Mouse (Mus musculus) MEL-GATA-1-ER (cell line): ENCODE results near the gene Pifo.
"Not testable (repeated sequence)": the region's sequence is repeated elsewhere in the genome, so short reads cannot be mapped to it uniquely, and the experiment has no call there.

Experiments used
- DNase-seq: peaks from one replicate; pipeline ENCODE4 v3.0.0-alpha.2; 2012; ENCODE audit warnings: low read depth; ENCODE audit errors: extremely low read depth

The Pifo gene

GRCm38 (mm10) chr3:106014546-106014945 is at the start of gene Pifo:
Pifo (minus strand) TSS chr3:106014646.
- no peak for DNase-seq

- no peak for DNase-seq
These were observed 43.5 kb upstream of the Pifo start for GRCm38 (mm10) chr3:106057966-106058365.

DNA sequence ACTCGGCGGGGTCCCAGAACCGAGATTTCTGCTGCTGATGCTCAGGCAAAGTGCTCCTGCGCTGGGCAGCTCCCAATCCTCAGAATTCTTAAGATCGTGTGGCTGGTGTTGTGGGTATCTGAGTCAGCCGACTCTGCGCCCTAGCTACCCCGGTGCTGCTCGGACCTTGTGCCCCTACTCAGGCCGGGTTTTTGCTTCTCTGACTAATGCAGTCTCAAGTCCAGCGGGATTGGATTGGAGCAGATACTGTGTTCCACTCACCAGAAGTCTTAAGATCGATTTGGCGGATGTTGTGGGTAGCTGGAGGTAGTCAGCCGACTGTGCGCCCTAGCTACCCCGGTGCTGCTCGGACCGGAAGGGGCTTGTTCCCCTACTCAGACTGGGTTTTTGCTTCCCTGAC is 37.5 kb upstream of the Pifo start:
- no peak for DNase-seq

DNA sequence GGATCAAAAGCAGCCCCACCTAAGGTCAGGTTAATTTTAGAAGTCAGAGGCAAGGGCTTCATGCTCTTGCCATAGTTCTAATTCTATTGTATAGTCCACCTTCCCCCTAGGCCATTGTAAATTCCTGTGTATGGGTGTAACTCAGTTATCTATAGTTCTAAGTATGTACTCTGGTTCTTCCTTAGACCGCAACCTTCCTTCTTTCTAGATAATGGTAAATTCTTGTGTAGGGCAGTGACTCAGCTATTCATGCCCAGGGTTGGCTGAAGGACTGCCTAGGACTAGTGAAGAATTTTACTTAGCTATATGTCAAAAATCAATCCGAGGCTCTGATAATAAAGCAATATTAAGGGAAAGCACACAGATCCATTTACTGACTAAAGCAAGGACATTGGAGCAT is 25.9 kb upstream of the Pifo start:
- peak; percentile 66 for DNase-seq

- peak; percentile 39 for DNase-seq
These were observed 18.3 kb upstream of the Pifo start, which contains the start of gene Chil5 for GRCm38 (mm10) chr3:106032781-106033180. Chil5 (minus strand) TSS chr3:106032814.

- no peak for DNase-seq
These were observed 9.7 kb upstream of the Pifo start for GRCm38 (mm10) chr3:106024135-106024534.

GRCm38 (mm10) chr3:106021840-106022239 is 7.4 kb upstream of the Pifo start:
- DNase-seq: no peak

DNA sequence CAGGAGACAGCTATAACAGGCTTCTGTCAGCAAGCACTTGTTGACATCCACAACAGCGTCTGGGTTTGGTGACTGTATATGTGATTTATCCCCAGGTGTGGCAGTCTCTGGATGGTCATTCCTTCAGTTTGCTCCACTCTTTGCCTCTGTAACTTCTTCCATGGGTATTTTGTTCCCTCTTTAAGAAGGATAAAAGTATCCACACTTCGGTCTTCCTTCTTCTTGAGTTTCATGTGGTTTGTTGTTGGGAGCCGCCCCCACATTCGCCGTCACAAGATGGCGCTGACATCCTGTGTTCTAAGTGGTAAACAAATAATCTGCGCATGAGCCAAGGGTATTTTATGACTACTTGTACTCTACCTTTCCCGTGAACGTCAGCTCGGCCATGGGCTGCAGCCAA is 11.1 kb downstream of the Pifo start:
- not testable (repeated sequence) for DNase-seq

GRCm38 (mm10) chr3:106001416-106002370 is 12.8 kb downstream of the Pifo start:
- no peak for DNase-seq

DNA sequence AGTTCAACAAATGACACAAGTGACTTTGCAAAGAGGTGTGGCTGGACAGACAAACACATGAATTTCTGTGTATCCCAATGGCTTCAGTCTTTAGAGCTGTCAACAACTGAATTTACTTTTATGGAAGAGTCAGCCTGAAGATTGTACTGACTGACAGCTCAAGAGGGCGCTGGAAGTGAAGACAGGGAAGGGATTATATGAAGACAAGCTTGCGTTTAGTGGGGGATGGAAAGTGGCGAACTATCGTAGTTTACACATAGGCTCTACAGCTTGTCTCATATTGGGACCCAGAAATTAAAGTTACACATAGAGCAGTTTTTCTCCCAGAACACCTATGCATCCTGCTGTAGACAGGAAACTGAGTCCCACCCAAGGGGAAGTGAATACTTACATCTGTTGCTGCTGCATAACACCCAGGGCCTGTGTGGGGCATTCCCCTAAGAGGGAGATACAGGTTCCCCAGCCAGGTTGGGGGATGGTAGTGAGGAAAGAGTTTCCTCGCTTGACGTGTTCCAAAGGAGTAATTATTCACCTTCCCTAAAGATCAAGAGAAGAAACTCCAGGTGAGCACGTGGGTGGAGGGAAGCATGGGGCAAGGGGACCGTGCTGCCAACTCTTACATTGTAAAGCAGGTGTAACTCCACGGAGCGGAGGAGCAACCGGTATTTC is 13.6 kb downstream of the Pifo start:
- DNase-seq: no peak

DNA sequence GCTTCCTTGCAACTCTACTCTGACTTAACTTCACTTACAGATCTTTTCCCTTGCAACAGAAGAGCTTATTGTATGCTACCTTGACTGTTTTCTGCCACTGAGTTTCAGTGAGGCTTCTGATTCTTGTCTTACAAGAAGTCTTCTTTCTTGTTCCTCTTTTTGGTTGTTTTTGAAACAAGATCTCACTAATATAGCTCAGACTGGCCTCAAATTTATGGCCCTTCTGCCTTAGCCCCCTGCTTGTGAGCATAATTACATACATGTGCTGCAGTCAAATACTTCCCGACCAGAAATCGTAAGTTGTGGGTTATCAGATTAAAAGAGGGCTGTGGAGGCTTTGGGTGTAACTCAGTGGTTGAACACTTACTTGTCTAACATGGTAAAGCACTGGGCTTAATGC is 19.7 kb downstream of the Pifo start:
- no peak for DNase-seq

DNA sequence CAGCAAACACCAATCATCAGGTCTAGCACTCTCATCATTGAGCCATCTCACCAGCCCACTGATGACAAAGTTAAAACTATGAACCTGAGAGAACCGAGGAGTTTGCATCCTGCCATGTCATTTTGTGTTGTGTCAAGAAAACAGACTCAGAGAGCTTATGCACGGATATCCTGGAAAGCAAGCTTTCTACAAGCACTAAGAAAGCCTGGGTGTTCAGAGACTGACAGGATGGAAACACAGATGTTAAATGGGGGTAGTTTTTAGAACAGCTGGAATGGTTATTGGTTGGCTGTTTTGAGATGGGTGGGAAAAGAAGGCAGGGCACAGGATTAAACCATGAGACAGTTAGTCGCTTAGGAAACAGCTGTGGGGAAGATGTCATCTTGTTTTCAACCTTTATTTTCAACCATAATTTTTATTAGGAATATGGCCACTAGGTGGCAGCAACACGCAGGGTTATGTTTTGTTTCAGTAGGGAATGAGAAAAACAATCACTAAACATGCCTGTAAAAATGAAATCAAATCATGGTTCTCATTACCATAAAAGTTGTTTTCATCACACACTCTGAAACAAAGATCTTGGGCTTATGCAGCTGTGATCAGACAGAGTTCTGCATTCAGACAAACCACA is 22.7 kb downstream of the Pifo start:
- peak; percentile 36 for DNase-seq

- DNase-seq: not testable (repeated sequence)
These were observed 24.8 kb downstream of the Pifo start for GRCm38 (mm10) chr3:105989611-105990010.

- no peak for DNase-seq
These were observed 40.3 kb downstream of the Pifo start for GRCm38 (mm10) chr3:105974174-105974573.

GRCm38 (mm10) chr3:105973411-105973810 is 41.0 kb downstream of the Pifo start, which contains the start of gene Ovgp1:
Ovgp1 (plus strand) TSS chr3:105973711.
- DNase-seq: no peak

- DNase-seq: no peak
These were observed 42.5 kb downstream of the Pifo start for GRCm38 (mm10) chr3:105971831-105972446.

- DNase-seq: peak; percentile 32
These were observed 53.7 kb downstream of the Pifo start for GRCm38 (mm10) chr3:105960700-105961099.

- DNase-seq: no peak
These were observed 54.4 kb downstream of the Pifo start, which contains the start of gene Atp5f1 for GRCm38 (mm10) chr3:105959999-105960398. Atp5f1 (minus strand) TSS chr3:105960099.

DNA sequence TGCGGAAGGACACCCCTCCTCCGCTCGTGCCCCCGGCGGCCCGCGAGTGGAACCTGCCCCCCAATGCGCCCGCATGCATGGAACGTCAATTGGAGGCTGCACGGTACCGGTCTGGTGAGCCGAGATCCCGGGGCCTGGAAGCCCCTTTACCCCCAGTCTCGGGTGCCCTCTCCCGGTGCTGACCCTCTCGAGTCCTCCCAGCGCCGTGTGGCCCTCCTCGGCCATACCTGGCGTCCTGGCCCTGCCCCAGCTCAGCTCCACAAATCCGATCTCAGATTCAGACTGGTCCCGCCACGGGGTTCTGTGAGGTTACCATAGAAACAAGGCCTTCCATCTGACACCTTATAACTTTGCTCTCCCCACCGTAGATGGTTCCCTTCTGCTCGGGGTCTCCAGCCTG is 54.9 kb downstream of the Pifo start:
- DNase-seq: peak; percentile 35

- DNase-seq: peak; percentile 99
These were observed 55.4 kb downstream of the Pifo start, which contains the start of gene Wdr77 for GRCm38 (mm10) chr3:105958974-105959580. Wdr77 (plus strand) TSS chr3:105959369.

DNA sequence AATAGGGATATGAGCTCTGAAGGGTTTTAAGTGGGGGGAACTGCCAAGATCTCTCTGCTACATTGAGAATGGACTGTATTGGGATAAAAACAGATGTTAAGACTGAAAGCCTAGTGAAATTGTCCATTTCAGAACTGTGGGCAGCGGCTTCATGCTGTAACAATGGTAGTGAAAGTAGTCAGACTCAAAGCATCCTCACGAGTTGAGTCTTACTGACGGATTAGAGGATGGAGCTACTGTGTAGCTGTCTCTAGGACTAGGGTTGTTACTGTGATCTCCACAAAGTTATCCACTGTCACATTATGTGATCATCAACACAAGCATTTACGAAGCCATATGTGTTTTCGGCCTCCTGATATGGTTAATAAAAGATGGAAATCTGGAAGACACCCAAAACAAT is 56.2 kb downstream of the Pifo start:
- DNase-seq: no peak
